8 mouse cellular contexts compared by ENCODE assay signal in the genomic region with DNA sequence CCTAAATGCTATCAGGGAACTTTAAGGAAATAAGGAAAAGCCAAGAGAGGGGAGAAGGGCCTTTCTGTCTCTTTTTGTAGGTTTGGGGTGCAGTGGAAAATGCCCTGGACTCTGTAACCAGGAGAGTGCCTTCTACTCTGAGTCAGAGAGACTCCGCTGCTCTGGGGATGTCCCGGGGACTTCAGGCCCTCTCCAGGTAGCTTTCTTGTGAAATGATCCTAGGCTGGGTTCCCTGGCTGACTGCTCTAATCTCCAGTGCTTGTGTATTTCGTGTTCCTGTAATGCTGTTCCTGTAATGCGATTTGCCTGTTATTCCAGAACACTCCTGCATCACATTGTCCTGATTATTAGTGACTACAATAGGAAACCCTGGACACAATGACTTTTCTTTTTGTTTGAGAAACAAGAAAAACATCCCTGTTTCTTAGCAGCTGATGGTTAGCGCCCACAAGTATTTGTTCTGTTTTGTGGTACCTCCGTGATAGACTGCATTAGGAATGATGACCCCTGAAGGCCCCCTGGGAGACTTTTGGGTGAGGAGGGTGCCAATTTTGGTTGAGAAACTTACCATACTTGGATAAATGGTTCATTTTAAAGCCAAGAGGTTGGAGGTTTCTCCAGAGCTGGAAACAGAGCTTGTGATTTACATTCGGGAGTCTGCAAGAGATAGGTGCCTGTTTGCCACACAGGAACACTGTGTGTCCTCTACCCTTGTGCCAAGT. TPM values are rescaled to one million over a fixed set of nuclear protein-coding genes. Genes with fewer than 3 reads are reported as not detected.
DNase-seq lines count a peak whose midpoint lies in the region; ATAC-seq and TF ChIP-seq lines count a peak whose summit lies in the region.

No protein-coding gene starts in this region.

- 32% methylated on average over 7 of the region's 7 CpGs for WGBS in embryonic facial prominence, embryonic 12.5 days
- 37% methylated on average over 7 of the region's 7 CpGs for WGBS in limb, embryonic 11.5 days
- WGBS in neural tube, embryonic 14.5 days: 29% methylated on average over 7 of the region's 7 CpGs

- no peak for DNase-seq in gastrocnemius, adult 2 months
- DNase-seq in gastrocnemius, postnatal 36 days: no peak
- peak; percentile 65 for DNase-seq in CD4-positive, CD25-positive, alpha-beta regulatory T cell, adult 2 months (ENCODE audit: low read depth, low spot score)
- DNase-seq in limb, embryonic 11.5 days (ENCODE audit: low spot score): peak; percentile 32
- no peak for DNase-seq in left cerebral cortex, postnatal 14 days (ENCODE audit: low spot score in 2 of 2)
- no peak for DNase-seq in spleen, adult 12 weeks (ENCODE audit: low spot score)

- H3K27me3 ChIP-seq in embryonic facial prominence, embryonic 12.5 days: no peaks in the 10 kb centered on the region
- no peaks in the 10 kb centered on the region for H3K27me3 ChIP-seq in limb, embryonic 11.5 days (ENCODE audit: control insufficient read depth, insufficient read depth, low read length)
- H3K27me3 ChIP-seq in neural tube, embryonic 14.5 days (ENCODE audit: control insufficient read depth, insufficient read depth, low read length): no peaks in the 10 kb centered on the region

- H3K9me3 ChIP-seq in embryonic facial prominence, embryonic 12.5 days: no peaks in the 10 kb centered on the region
- H3K9me3 ChIP-seq in limb, embryonic 11.5 days (ENCODE audit: control insufficient read depth, low read length): no peaks in the 10 kb centered on the region
- H3K9me3 ChIP-seq in neural tube, embryonic 14.5 days (ENCODE audit: control insufficient read depth, low read length): no peaks in the 10 kb centered on the region

- peak overlapping the region; percentile 95 for H3K4me3 ChIP-seq in gastrocnemius, adult 2 months
- peak overlapping the region; percentile 85 for H3K4me3 ChIP-seq in embryonic facial prominence, embryonic 12.5 days
- H3K4me3 ChIP-seq in limb, embryonic 11.5 days (ENCODE audit: low read depth, low read length): peak overlapping the region; percentile 73
- H3K4me3 ChIP-seq in neural tube, embryonic 14.5 days (ENCODE audit: low read depth, low read length): peak overlapping the region; percentile 86

- H3K36me3 ChIP-seq in embryonic facial prominence, embryonic 12.5 days: no peaks in the 10 kb centered on the region
- no peaks in the 10 kb centered on the region for H3K36me3 ChIP-seq in limb, embryonic 11.5 days (ENCODE audit: control insufficient read depth, insufficient read depth, low read length)
- H3K36me3 ChIP-seq in neural tube, embryonic 14.5 days (ENCODE audit: control insufficient read depth, insufficient read depth, low read length): no peaks in the 10 kb centered on the region

- peak overlapping the region; percentile 74 for H3K9ac ChIP-seq in embryonic facial prominence, embryonic 12.5 days
- peak overlapping the region; percentile 76 for H3K9ac ChIP-seq in limb, embryonic 11.5 days (ENCODE audit: low read length)
- peak overlapping the region; percentile 86 for H3K9ac ChIP-seq in neural tube, embryonic 14.5 days (replicated peaks; ENCODE audit: low read depth, low read length)

- H3K4me1 ChIP-seq in embryonic facial prominence, embryonic 12.5 days: peaks cover 3% of the 10 kb centered on the region; the same call in 1 of the 2 replicates
- H3K4me1 ChIP-seq in limb, embryonic 11.5 days (ENCODE audit: control insufficient read depth, insufficient read depth, low read length): no peaks in the 10 kb centered on the region
- H3K4me1 ChIP-seq in neural tube, embryonic 14.5 days (ENCODE audit: control insufficient read depth, insufficient read depth, low read length): peaks cover 4% of the 10 kb centered on the region; the same call in 1 of the 2 replicates

- intact Hi-C loops in gastrocnemius, adult 2 months (cut with DNase I): no loop called here
- intact Hi-C loops in gastrocnemius, postnatal 36 days (cut with DNase I): loop anchor here (5.0 kb wide), 1 partner anchor 45 kb away; the partner anchor contains the start of gene Fopnl
- intact Hi-C loops in left cerebral cortex, postnatal 14 days (cut with DNase I): loop anchor here (5.0 kb wide), 1 partner anchor 45 kb away; the partner anchor contains the start of gene Fopnl

- peak overlapping the region; percentile 78 for H3K4me2 ChIP-seq in embryonic facial prominence, embryonic 12.5 days (replicated peaks)
- peak overlapping the region; percentile 53 for H3K4me2 ChIP-seq in limb, embryonic 11.5 days (ENCODE audit: low read depth, severe bottlenecking)
- H3K4me2 ChIP-seq in neural tube, embryonic 14.5 days (ENCODE audit: low read depth, low read length): peak overlapping the region; percentile 89

- TF ChIP-seq CTCF in gastrocnemius, adult 2 months (IDR thresholded peaks at IDR 0.05): no peak

- no peak for ATAC-seq in embryonic facial prominence, embryonic 12.5 days (ENCODE audit: insufficient number of reproducible peaks, insufficient read depth, low FRiP score, low TSS enrichment)
- no peak for ATAC-seq in limb, embryonic 11.5 days (ENCODE audit: insufficient number of reproducible peaks, low FRiP score, low TSS enrichment, low read depth)
- ATAC-seq in neural tube, embryonic 14.5 days (ENCODE audit: low read depth): no peak

- H3K27ac ChIP-seq in gastrocnemius, adult 2 months: peak overlapping the region; percentile 91
- H3K27ac ChIP-seq in embryonic facial prominence, embryonic 12.5 days: no peak overlapping the region
- no peak overlapping the region for H3K27ac ChIP-seq in limb, embryonic 11.5 days (replicated peaks; ENCODE audit: low read depth, low read length)
- H3K27ac ChIP-seq in neural tube, embryonic 14.5 days (ENCODE audit: low read depth, low read length): no peak overlapping the region

RNA-seq across cellular contexts. Expression of gene Abcc1, which starts 0.9 kb away (rescaled TPM):
- 10 to 100 TPM; 21.6 to 25.0 TPM for total RNA-seq in gastrocnemius, adult 2 months (2021)
- total RNA-seq in gastrocnemius, postnatal 36 days (2021): 10 to 100 TPM; 18.3 to 23.0 TPM
- 9.9 and 10.2 TPM in 2 replicates for polyA plus RNA-seq in embryonic facial prominence, embryonic 12.5 days (2016; fragmentation: Nextera tagmentation; extraction: Ambion mirVana)
- polyA plus RNA-seq in limb, embryonic 11.5 days (2014; fragmentation: Nextera tagmentation; extraction: Ambion mirVana): 9.3 and 9.4 TPM in 2 replicates
- polyA plus RNA-seq in neural tube, embryonic 14.5 days (2014; fragmentation: Nextera tagmentation; extraction: Ambion mirVana): 9.9 and 10.6 TPM in 2 replicates
- total RNA-seq in left cerebral cortex, postnatal 14 days (2021): 10 to 100 TPM; 18.5 to 19.4 TPM

RNA-seq across cellular contexts. Expression of gene Fopnl, which starts 45.1 kb away (rescaled TPM):
- 10 to 100 TPM; 65.5 to 73.3 TPM for total RNA-seq in gastrocnemius, adult 2 months (2021)
- total RNA-seq in gastrocnemius, postnatal 36 days (2021): 10 to 100 TPM; 55.9 to 65.6 TPM
- polyA plus RNA-seq in embryonic facial prominence, embryonic 12.5 days (2016; fragmentation: Nextera tagmentation; extraction: Ambion mirVana): 176 and 179 TPM in 2 replicates
- polyA plus RNA-seq in limb, embryonic 11.5 days (2014; fragmentation: Nextera tagmentation; extraction: Ambion mirVana): 150 and 154 TPM in 2 replicates
- polyA plus RNA-seq in neural tube, embryonic 14.5 days (2014; fragmentation: Nextera tagmentation; extraction: Ambion mirVana): 219 and 230 TPM in 2 replicates
- 10 to 100 TPM; 55.6 to 59.3 TPM for total RNA-seq in left cerebral cortex, postnatal 14 days (2021)

Comparison
In these comparisons a context has a peak if more than half of its experiments do, and no peak if none do; other contexts are left out.
1. DNase-seq: peak in CD4-positive, CD25-positive, alpha-beta regulatory T cell, adult 2 months (single experiment) and limb, embryonic 11.5 days (single experiment); none in gastrocnemius, adult 2 months (single experiment), gastrocnemius, postnatal 36 days (0 of 2), left cerebral cortex, postnatal 14 days (0 of 2) and spleen, adult 12 weeks (single experiment).
2. Peak in every context shown above with its lines, with median percentiles within 50 percentile points of each other: H3K4me3 ChIP-seq, H3K4me2 ChIP-seq and H3K9ac ChIP-seq.